15 mouse cellular contexts compared by ENCODE assay signal in genomic region chr11:63046380-63046779, GRCm38 (mm10). TPM values are rescaled to one million over a fixed set of nuclear protein-coding genes. Genes with fewer than 3 reads are reported as not detected.
DNase-seq lines count a peak whose midpoint lies in the region; ATAC-seq and TF ChIP-seq lines count a peak whose summit lies in the region.
"Had no signal": no experiment of that assay in that cellular context is flagged by ENCODE, and none has a peak within 500 bp of the region (broad histone marks: within the 10 kb centered on the region; RNA-seq: fewer than 3 reads in every experiment).

No protein-coding gene starts in this region.

- H3K36me3 ChIP-seq in liver, adult 2 months (ENCODE audit: control insufficient read depth, insufficient read depth, low read length) = no peaks in the 10 kb centered on the region
- H3K36me3 ChIP-seq in liver, embryonic 12.5 days = no peaks in the 10 kb centered on the region
- no peaks in the 10 kb centered on the region for H3K36me3 ChIP-seq in liver, embryonic 16.5 days (ENCODE audit: control insufficient read depth, insufficient read depth)
- H3K36me3 ChIP-seq in spleen, adult 2 months (ENCODE audit: control insufficient read depth, insufficient read depth, low read length) = no peaks in the 10 kb centered on the region
- H3K36me3 ChIP-seq: neural tube, embryonic 15.5 days had no signal

- intact Hi-C loops in gastrocnemius, adult 2 months (cut with DNase I) = no loop called here

- H3K9me3 ChIP-seq in liver, embryonic 12.5 days (replicated peaks) = no peaks in the 10 kb centered on the region
- H3K9me3 ChIP-seq in liver, embryonic 16.5 days (replicated peaks; ENCODE audit: control insufficient read depth, low read length) = no peaks in the 10 kb centered on the region
- H3K9me3 ChIP-seq: neural tube, embryonic 15.5 days had no signal

- 83% methylated on average over 8 of the region's 8 CpGs for WGBS in liver, adult 2 months
- 41% methylated on average over 8 of the region's 8 CpGs for WGBS in liver, embryonic 12.5 days (ENCODE audit: insufficient replicate concordance)
- WGBS in liver, embryonic 16.5 days (ENCODE audit: insufficient replicate concordance) = 40% methylated on average over 8 of the region's 8 CpGs
- WGBS in spleen, adult 2 months = 32% methylated on average over 8 of the region's 8 CpGs

- no peaks in the 10 kb centered on the region for H3K79me2 ChIP-seq in liver, adult 2 months (ENCODE audit: control insufficient read depth, insufficient read depth, low read length)

- ATAC-seq in liver, embryonic 12.5 days = no peak
- ATAC-seq in liver, embryonic 16.5 days (ENCODE audit: low read depth) = 0 out of 2 replicates have a peak, but pooled peaks have one; percentile 35
- ATAC-seq: forebrain, embryonic 14.5 days; hindbrain, postnatal 0 days; Patski had no signal

- H3K4me3 ChIP-seq in gastrocnemius, adult 2 months = no peak overlapping the region
- no peak overlapping the region for H3K4me3 ChIP-seq in liver, adult 2 months (ENCODE audit: insufficient read depth, low read depth, low read length)
- H3K4me3 ChIP-seq in liver, embryonic 12.5 days = no peak overlapping the region
- no peak overlapping the region for H3K4me3 ChIP-seq in liver, embryonic 16.5 days (ENCODE audit: low read depth, low read length)
- no peak overlapping the region for H3K4me3 ChIP-seq in spleen, adult 2 months (ENCODE audit: extremely low read depth, insufficient read depth, insufficient read length)
- H3K4me3 ChIP-seq: heart, adult 2 months; neural tube, embryonic 15.5 days had no signal

- TF ChIP-seq CTCF in gastrocnemius, adult 2 months (IDR thresholded peaks at IDR 0.05) = no peak
- TF ChIP-seq CTCF in liver, adult 2 months (IDR thresholded peaks at IDR 0.05; ENCODE audit: low read depth, low read length) = no peak
- TF ChIP-seq CTCF in spleen, adult 2 months (IDR thresholded peaks at IDR 0.05; ENCODE audit: extremely low read depth, insufficient read depth, insufficient read length, insufficient replicate concordance) = no peak

- no peak overlapping the region for H3K4me2 ChIP-seq in liver, embryonic 12.5 days
- H3K4me2 ChIP-seq in liver, embryonic 16.5 days (ENCODE audit: low read depth, low read length) = no peak overlapping the region
- H3K4me2 ChIP-seq: neural tube, embryonic 15.5 days had no signal

- no peak for DNase-seq in gastrocnemius, adult 2 months
- DNase-seq in gastrocnemius, adult 18-20 months (ENCODE audit: low spot score) = no peak
- peak; percentile 40 for DNase-seq in liver, adult 2 months (ENCODE audit: extremely low read depth, low read depth, low spot score)
- DNase-seq in spleen, adult 2 months (ENCODE audit: low read depth in 1 of 2, low spot score in 2 of 2) = peak; percentile 33 to 37
- DNase-seq in urinary bladder, adult 2 months (ENCODE audit: low spot score) = no peak
- DNase-seq in ovary, postnatal 36 days (ENCODE audit: low spot score) = no peak

- no peaks in the 10 kb centered on the region for H3K4me1 ChIP-seq in liver, adult 2 months (ENCODE audit: control insufficient read depth, insufficient read depth, low read length)
- H3K4me1 ChIP-seq in liver, embryonic 12.5 days = no peaks in the 10 kb centered on the region
- no peaks in the 10 kb centered on the region for H3K4me1 ChIP-seq in liver, embryonic 16.5 days (ENCODE audit: control insufficient read depth, low read depth, low read length)
- no peaks in the 10 kb centered on the region for H3K4me1 ChIP-seq in spleen, adult 2 months (ENCODE audit: control insufficient read depth, insufficient read depth, insufficient read length)
- H3K4me1 ChIP-seq: neural tube, embryonic 15.5 days had no signal

- peaks cover 2% of the 10 kb centered on the region; the same call in 1 of the 2 replicates for H3K27me3 ChIP-seq in liver, adult 2 months (ENCODE audit: control insufficient read depth, insufficient read depth, low read length)
- no peaks in the 10 kb centered on the region; the same call in 1 of the 2 replicates for H3K27me3 ChIP-seq in liver, embryonic 12.5 days (replicated peaks)
- no peaks in the 10 kb centered on the region for H3K27me3 ChIP-seq in liver, embryonic 16.5 days (ENCODE audit: control insufficient read depth, insufficient read depth, low read depth, low read length)
- H3K27me3 ChIP-seq in spleen, adult 2 months (ENCODE audit: control insufficient read depth, insufficient read depth, low read length) = no peaks in the 10 kb centered on the region
- H3K27me3 ChIP-seq: neural tube, embryonic 15.5 days; Patski had no signal

- no peak overlapping the region for H3K9ac ChIP-seq in liver, adult 2 months (ENCODE audit: low read depth, low read length)
- H3K9ac ChIP-seq in liver, embryonic 12.5 days = no peak overlapping the region
- H3K9ac ChIP-seq in liver, embryonic 16.5 days (ENCODE audit: low read depth, low read length) = no peak overlapping the region
- H3K9ac ChIP-seq: neural tube, embryonic 15.5 days had no signal

- H3K27ac ChIP-seq in gastrocnemius, adult 2 months = 0 out of 2 replicates have a peak overlapping the region, but pooled peaks have one; percentile 40
- no peak overlapping the region for H3K27ac ChIP-seq in liver, adult 2 months (replicated peaks; ENCODE audit: insufficient read depth, low read depth, low read length)
- H3K27ac ChIP-seq in liver, embryonic 12.5 days = no peak overlapping the region
- H3K27ac ChIP-seq in liver, embryonic 16.5 days (ENCODE audit: low read length) = no peak overlapping the region
- H3K27ac ChIP-seq in spleen, adult 2 months (ENCODE audit: insufficient read depth, low read length) = no peak overlapping the region
- H3K27ac ChIP-seq: heart, adult 2 months; hindbrain, postnatal 0 days; neural tube, embryonic 15.5 days had no signal

- no peak for TF ChIP-seq POLR2A in liver, adult 2 months (IDR thresholded peaks at IDR 0.05; ENCODE audit: extremely low read depth, insufficient read depth, low read length)
- no peak for TF ChIP-seq POLR2A in spleen, adult 2 months (IDR thresholded peaks at IDR 0.05; ENCODE audit: low read depth, low read length)

RNA-seq across cellular contexts. Expression of gene Tekt3, which starts 15.1 kb away (rescaled TPM):
- not detected for total RNA-seq in gastrocnemius, adult 2 months (2021)
- not detected for total RNA-seq in gastrocnemius, adult 18-20 months (2021)
- total RNA-seq in liver, adult 2 months (2014; rRNA removed) = not detected in 2 replicates
- not detected in 2 replicates for polyA plus RNA-seq in liver, adult 2 months (2012; rRNA removed)
- 0.07 TPM in 1 of 2 replicates, not detected in the other for polyA plus RNA-seq in liver, embryonic 12.5 days (2016; fragmentation: Nextera tagmentation; extraction: Ambion mirVana)
- polyA plus RNA-seq in liver, embryonic 16.5 days (2015; fragmentation: Nextera tagmentation; extraction: Ambion mirVana) = not detected in 2 replicates
- not detected in 2 replicates for polyA plus RNA-seq in spleen, adult 2 months (2012; rRNA removed)
- polyA plus RNA-seq in urinary bladder, adult 2 months (2012; rRNA removed) = not detected in 2 replicates
- total RNA-seq: adrenal gland, postnatal 36 days; heart, adult 2 months had no signal
- polyA plus RNA-seq: C2C12; forebrain, embryonic 14.5 days; heart, adult 2 months; hindbrain, postnatal 0 days; neural tube, embryonic 15.5 days; Patski had no signal

Comparison
In these comparisons a context has a peak if more than half of its experiments do, and no peak if none do; other contexts are left out.
1. DNase-seq: peak in liver, adult 2 months (single experiment) and spleen, adult 2 months (2 of 2); none in gastrocnemius, adult 2 months (single experiment), gastrocnemius, adult 18-20 months (single experiment), urinary bladder, adult 2 months (single experiment) and ovary, postnatal 36 days (single experiment).